Mouse (Mus musculus): ENCODE measurements at regions not wholly inside any gene's neighbourhood (a gene's known extent, or its start where the extent isn't known, plus 50 kb on each side); places are given as distances from the start of the nearest gene placed in this dataset.

GRCm38 (mm10) chr13:28898900-28899299 lies 54.6 kb downstream of the Sox4 start:
- Histone ChIP-seq H3K36me3 (ENCODE audit: control insufficient read depth, insufficient read depth, low read length) (no peaks in the 10 kb centered on the region), H3K4me2 (ENCODE audit: low read depth) (no peak overlapping the region), H3K4me1 (ENCODE audit: control insufficient read depth, insufficient read depth, low read length) (no peaks in the 10 kb centered on the region), H3K27ac (ENCODE audit: low read depth, low read length) (no peak overlapping the region), H3K4me3 (ENCODE audit: low read depth, low read length) (no peak overlapping the region), H3K27me3 (ENCODE audit: control insufficient read depth, insufficient read depth, low read length) (no peaks in the 10 kb centered on the region), H3K9me3 (ENCODE audit: control insufficient read depth, low read length) (no peaks in the 10 kb centered on the region), H3K9ac (ENCODE audit: low read length) (no peak overlapping the region)
- WGBS: 75% methylated on average over 4 of the region's 4 CpGs
- DNase-seq (ENCODE audit: low spot score) (no peak), ATAC-seq (ENCODE audit: insufficient read depth, low FRiP score, low TSS enrichment) (no peak)

DNA sequence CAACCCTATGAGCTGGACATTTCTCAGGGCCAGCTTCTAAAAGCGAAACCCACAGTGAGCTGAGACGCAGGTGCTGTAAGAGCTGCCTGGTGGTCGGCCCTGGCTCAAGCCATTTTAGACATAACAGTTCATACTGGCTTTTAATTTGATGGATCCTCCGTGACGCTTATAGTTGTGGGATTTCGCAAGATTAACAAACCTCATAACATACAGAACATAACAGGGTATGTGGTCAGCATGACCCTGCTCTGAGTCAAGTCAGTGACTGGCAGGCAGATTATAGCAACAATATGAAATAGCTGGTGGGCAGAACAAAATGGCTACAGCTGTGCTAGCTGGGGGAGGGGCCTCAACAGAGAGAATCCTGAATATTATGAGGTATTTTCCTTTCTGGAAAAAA lies 60.6 kb downstream of the Sox4 start:
- Histone ChIP-seq H3K4me1 (ENCODE audit: control insufficient read depth, insufficient read depth, low read length) (no peaks in the 10 kb centered on the region), H3K9me3 (ENCODE audit: control insufficient read depth, low read length) (no peaks in the 10 kb centered on the region), H3K27me3 (ENCODE audit: control insufficient read depth, insufficient read depth, low read length) (no peaks in the 10 kb centered on the region), H3K36me3 (ENCODE audit: control insufficient read depth, insufficient read depth, low read length) (no peaks in the 10 kb centered on the region), H3K9ac (ENCODE audit: low read length) (no peak overlapping the region), H3K4me2 (ENCODE audit: low read depth) (no peak overlapping the region), H3K27ac (ENCODE audit: low read depth, low read length) (no peak overlapping the region), H3K4me3 (ENCODE audit: low read depth, low read length) (no peak overlapping the region)
- WGBS: 89% methylated on average over 6 of the region's 6 CpGs
- no peak for DNase-seq (ENCODE audit: low spot score)
- no peak for ATAC-seq (ENCODE audit: insufficient read depth, low FRiP score, low TSS enrichment)

GRCm38 (mm10) chr13:28887098-28887497 lies 66.4 kb downstream of the Sox4 start:
- H3K27me3 ChIP-seq (ENCODE audit: control insufficient read depth, insufficient read depth, low read length): peaks cover 4% of the 10 kb centered on the region; the same call in 1 of the 2 replicates
- DNase-seq (ENCODE audit: low spot score) (no peak), ATAC-seq (ENCODE audit: insufficient read depth, low FRiP score, low TSS enrichment) (no peak)
- no peak overlapping the region for H3K9ac ChIP-seq (ENCODE audit: low read length)
- no peaks in the 10 kb centered on the region for H3K36me3 ChIP-seq (ENCODE audit: control insufficient read depth, insufficient read depth, low read length)
- peak overlapping the region; percentile 5 for H3K4me2 ChIP-seq (ENCODE audit: low read depth)
- peaks cover 10% of the 10 kb centered on the region for H3K4me1 ChIP-seq (ENCODE audit: control insufficient read depth, insufficient read depth, low read length)
- 6% methylated on average over 13 of the region's 13 CpGs for WGBS
- H3K4me3 ChIP-seq (ENCODE audit: low read depth, low read length): no peak overlapping the region
- no peaks in the 10 kb centered on the region for H3K9me3 ChIP-seq (ENCODE audit: control insufficient read depth, low read length)
- no peak overlapping the region for H3K27ac ChIP-seq (ENCODE audit: low read depth, low read length)

GRCm38 (mm10) chr13:28886691-28887090 lies 66.8 kb downstream of the Sox4 start:
- H3K4me1 ChIP-seq (ENCODE audit: control insufficient read depth, insufficient read depth, low read length): peaks cover 14% of the 10 kb centered on the region
- H3K27ac ChIP-seq (ENCODE audit: low read depth, low read length): no peak overlapping the region
- no peak overlapping the region for H3K9ac ChIP-seq (ENCODE audit: low read length)
- DNase-seq (ENCODE audit: low spot score): peak; percentile 29
- H3K9me3 ChIP-seq (ENCODE audit: control insufficient read depth, low read length): no peaks in the 10 kb centered on the region
- H3K4me3 ChIP-seq (ENCODE audit: low read depth, low read length): no peak overlapping the region
- H3K36me3 ChIP-seq (ENCODE audit: control insufficient read depth, insufficient read depth, low read length): no peaks in the 10 kb centered on the region
- WGBS: 6% methylated on average over 11 of the region's 11 CpGs
- H3K27me3 ChIP-seq (ENCODE audit: control insufficient read depth, insufficient read depth, low read length): peaks cover 4% of the 10 kb centered on the region; the same call in 1 of the 2 replicates
- peak overlapping the region; percentile 5 for H3K4me2 ChIP-seq (ENCODE audit: low read depth)
- no peak for ATAC-seq (ENCODE audit: insufficient read depth, low FRiP score, low TSS enrichment)

- H3K9ac ChIP-seq (ENCODE audit: low read length): peak overlapping the region; percentile 87
- peak overlapping the region; percentile 35; the same call in 1 of the 2 replicates for H3K27ac ChIP-seq (ENCODE audit: low read depth, low read length)
- peak; percentile 66; the same call in 1 of the 2 replicates for ATAC-seq (ENCODE audit: insufficient read depth, low FRiP score, low TSS enrichment)
- peak; percentile 71 for DNase-seq (ENCODE audit: low spot score)
- H3K4me3 ChIP-seq (ENCODE audit: low read depth, low read length): peak overlapping the region; percentile 68
- H3K4me1 ChIP-seq (ENCODE audit: control insufficient read depth, insufficient read depth, low read length): peaks cover 20% of the 10 kb centered on the region
- WGBS: under 1% methylated on average over 29 of the region's 30 CpGs
- peaks cover 4% of the 10 kb centered on the region; the same call in 1 of the 2 replicates for H3K27me3 ChIP-seq (ENCODE audit: control insufficient read depth, insufficient read depth, low read length)
- H3K36me3 ChIP-seq (ENCODE audit: control insufficient read depth, insufficient read depth, low read length): no peaks in the 10 kb centered on the region
- no peaks in the 10 kb centered on the region for H3K9me3 ChIP-seq (ENCODE audit: control insufficient read depth, low read length)
- peak overlapping the region; percentile 83 for H3K4me2 ChIP-seq (ENCODE audit: low read depth)
Observed at GRCm38 (mm10) chr13:28885083-28886037, 68.2 kb downstream of the Sox4 start.

GRCm38 (mm10) chr13:28884191-28884820 lies 69.2 kb downstream of the Sox4 start:
- H3K36me3 ChIP-seq (ENCODE audit: control insufficient read depth, insufficient read depth, low read length): no peaks in the 10 kb centered on the region
- DNase-seq (ENCODE audit: low spot score): peak; percentile 50

GRCm38 (mm10) chr13:28883398-28883797 lies 70.1 kb downstream of the Sox4 start:
- DNase-seq (ENCODE audit: low spot score): no peak

More at GRCm38 (mm10) chr13:28884191-28884820, 69.2 kb downstream of the Sox4 start:
- Histone ChIP-seq H3K4me3 (ENCODE audit: low read depth, low read length) (peak overlapping the region; percentile 68), H3K9me3 (ENCODE audit: control insufficient read depth, low read length) (no peaks in the 10 kb centered on the region), H3K27ac (ENCODE audit: low read depth, low read length) (peak overlapping the region; percentile 49), H3K4me1 (ENCODE audit: control insufficient read depth, insufficient read depth, low read length) (peaks cover 20% of the 10 kb centered on the region), H3K9ac (ENCODE audit: low read length) (peak overlapping the region; percentile 87), H3K4me2 (ENCODE audit: low read depth) (peak overlapping the region; percentile 83), H3K27me3 (ENCODE audit: control insufficient read depth, insufficient read depth, low read length) (peaks cover 4% of the 10 kb centered on the region; the same call in 1 of the 2 replicates)
- under 1% methylated on average over 26 of the region's 26 CpGs for WGBS
- ATAC-seq (ENCODE audit: insufficient read depth, low FRiP score, low TSS enrichment): peak; percentile 57

GRCm38 (mm10) chr13:28880888-28881287 lies 72.6 kb downstream of the Sox4 start:
- Histone ChIP-seq H3K4me1 (ENCODE audit: control insufficient read depth, insufficient read depth, low read length) (peaks cover 21% of the 10 kb centered on the region), H3K4me3 (ENCODE audit: low read depth, low read length) (no peak overlapping the region), H3K27me3 (ENCODE audit: control insufficient read depth, insufficient read depth, low read length) (no peaks in the 10 kb centered on the region), H3K4me2 (ENCODE audit: low read depth) (peak overlapping the region; percentile 54), H3K27ac (ENCODE audit: low read depth, low read length) (no peak overlapping the region), H3K36me3 (ENCODE audit: control insufficient read depth, insufficient read depth, low read length) (no peaks in the 10 kb centered on the region), H3K9ac (ENCODE audit: low read length) (no peak overlapping the region), H3K9me3 (ENCODE audit: control insufficient read depth, low read length) (no peaks in the 10 kb centered on the region)
- WGBS: 72% methylated on average over 6 of the region's 6 CpGs
- no peak for DNase-seq (ENCODE audit: low spot score)
- ATAC-seq (ENCODE audit: insufficient read depth, low FRiP score, low TSS enrichment): no peak

More at GRCm38 (mm10) chr13:28883398-28883797, 70.1 kb downstream of the Sox4 start:
- WGBS: 29% methylated on average over 8 of the region's 8 CpGs
- peaks cover 4% of the 10 kb centered on the region; the same call in 1 of the 2 replicates for H3K27me3 ChIP-seq (ENCODE audit: control insufficient read depth, insufficient read depth, low read length)
- H3K4me1 ChIP-seq (ENCODE audit: control insufficient read depth, insufficient read depth, low read length): peaks cover 20% of the 10 kb centered on the region
- ATAC-seq (ENCODE audit: insufficient read depth, low FRiP score, low TSS enrichment): no peak
- 0 out of 2 replicates have a peak overlapping the region, but pooled peaks have one; percentile 15 for H3K9ac ChIP-seq (ENCODE audit: low read length)
- H3K27ac ChIP-seq (ENCODE audit: low read depth, low read length): no peak overlapping the region
- H3K4me2 ChIP-seq (ENCODE audit: low read depth): peak overlapping the region; percentile 83
- peak overlapping the region; percentile 68 for H3K4me3 ChIP-seq (ENCODE audit: low read depth, low read length)
- no peaks in the 10 kb centered on the region for H3K9me3 ChIP-seq (ENCODE audit: control insufficient read depth, low read length)
- H3K36me3 ChIP-seq (ENCODE audit: control insufficient read depth, insufficient read depth, low read length): no peaks in the 10 kb centered on the region
